Mouse (Mus musculus) thymus, adult 18-20 months (tissue): ENCODE measurements around the gene Sh3pxd2a.

Experiments
- DNase-seq, 2 experiments: peaks; one replicate each; pipeline ENCODE4 v3.0.0; 2022; ENCODE audit warnings: mixed read lengths in 2 of 2

Gene Sh3pxd2a

GRCm38 (mm10) chr19:47306128-47306916 lies 157.9 kb downstream of the Sh3pxd2a start:
- no peak for DNase-seq

GRCm38 (mm10) chr19:47305401-47305800 lies 158.8 kb downstream of the Sh3pxd2a start:
- DNase-seq: no peak

DNA sequence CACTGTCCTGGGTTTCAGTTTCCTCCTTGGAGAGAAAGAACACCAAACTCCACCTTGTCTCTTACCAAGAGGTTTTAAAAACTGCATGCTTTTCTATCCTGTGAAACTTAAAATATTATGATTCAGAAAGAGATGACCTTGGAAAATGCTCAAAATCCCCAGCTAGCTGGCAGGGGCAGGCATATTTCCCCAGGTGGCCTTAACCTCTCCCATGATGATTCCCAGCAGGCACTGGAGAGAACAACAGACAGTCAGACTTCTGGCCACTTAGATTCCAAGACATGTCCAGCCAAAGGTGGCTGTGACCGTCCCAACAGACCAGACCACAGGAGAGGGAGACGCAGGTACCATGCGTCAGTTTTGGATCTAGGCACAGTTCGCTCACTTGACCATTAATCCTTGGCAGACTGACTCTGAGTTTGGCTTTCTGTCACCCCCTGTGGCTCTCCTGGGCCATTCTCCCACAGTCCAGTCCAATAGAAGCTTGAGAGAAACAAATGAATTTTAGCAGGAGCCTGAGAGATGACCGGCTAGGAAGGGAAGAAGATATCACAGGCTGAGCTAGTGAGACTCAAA lies 159.9 kb downstream of the Sh3pxd2a start:
- no peak for DNase-seq

DNA sequence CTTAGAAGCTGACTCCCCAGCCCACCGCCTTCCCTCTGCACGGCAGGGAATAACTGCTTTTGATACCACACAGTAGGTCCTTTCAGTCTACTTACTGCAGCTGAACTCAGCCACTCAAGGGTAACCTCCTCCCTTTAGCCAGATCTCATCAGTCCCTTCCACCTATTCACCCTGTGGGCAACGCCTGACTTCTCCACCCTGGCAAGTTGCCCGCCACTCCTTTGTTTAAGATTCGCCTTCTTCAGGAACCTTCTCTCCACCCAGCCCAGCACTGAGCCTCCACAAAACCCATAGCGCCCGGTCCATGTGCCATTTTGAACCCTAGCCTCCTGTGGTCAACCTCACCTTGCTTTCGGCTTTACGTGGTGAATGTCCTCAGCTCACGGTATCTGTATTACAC lies 161.1 kb downstream of the Sh3pxd2a start:
- no peak for DNase-seq

- DNase-seq: no peak
Observed at GRCm38 (mm10) chr19:47302191-47302852, 161.9 kb downstream of the Sh3pxd2a start.

DNA sequence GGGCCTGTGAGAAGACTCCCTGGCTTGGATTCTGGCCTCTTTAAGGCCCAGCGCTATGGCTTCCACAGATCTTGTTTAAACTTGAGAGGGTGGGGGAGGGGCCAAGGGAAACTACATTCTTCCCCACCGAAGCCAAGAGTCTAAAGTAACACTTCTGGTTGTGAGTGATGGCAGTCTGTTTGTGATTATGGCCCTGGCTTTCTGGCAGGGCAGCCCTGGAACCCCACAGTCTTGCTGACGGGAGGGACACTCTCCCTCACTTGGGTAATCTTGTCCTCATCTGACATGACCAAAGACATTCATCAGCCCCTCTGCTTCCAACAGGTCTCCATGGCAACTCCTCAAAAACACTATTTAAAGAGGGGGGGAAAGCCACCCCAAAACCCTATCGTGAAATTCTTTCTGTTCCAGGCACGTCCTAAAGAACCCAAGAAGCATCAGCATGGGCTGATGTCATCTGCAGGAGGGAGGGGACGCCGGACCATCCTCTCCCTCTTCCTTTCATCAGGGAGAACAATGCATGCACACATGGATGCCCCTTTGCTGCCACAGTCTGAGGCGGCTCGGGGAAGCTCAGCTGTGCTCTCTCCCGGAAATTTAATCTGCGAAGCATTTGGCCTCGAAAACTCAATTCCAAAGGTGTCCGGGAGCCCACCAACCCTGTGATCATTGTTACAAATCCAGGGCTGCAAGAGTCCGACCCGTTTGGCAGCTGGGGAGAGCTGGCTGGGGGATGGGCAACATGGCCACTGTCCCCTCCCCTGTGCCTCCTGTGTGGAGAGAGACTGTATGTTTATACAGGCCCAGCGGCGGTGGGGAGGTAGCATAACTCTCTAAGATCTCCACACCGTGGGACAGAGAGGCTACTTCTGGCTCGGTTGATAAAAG lies 162.7 kb downstream of the Sh3pxd2a start:
- no peak for DNase-seq

DNA sequence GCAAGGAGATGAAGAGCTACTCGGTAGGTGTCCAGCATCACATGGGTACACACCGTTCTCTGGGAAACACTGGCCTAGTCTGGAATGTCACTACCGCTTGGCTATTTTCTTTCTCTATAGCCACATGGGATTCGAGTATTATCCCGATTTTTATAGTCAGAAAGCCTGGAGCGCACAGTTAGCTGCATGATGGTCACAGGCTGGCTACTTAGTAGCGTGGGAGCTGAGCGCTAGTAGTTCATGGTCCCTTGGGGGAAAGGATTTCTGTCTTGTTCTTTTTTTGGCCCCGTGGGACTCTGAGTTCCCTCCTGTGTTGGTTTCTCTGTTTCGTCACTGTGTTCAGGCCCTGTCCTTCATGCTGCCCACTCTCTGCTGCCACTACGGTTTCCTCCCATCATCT lies 166.1 kb downstream of the Sh3pxd2a start:
- no peak for DNase-seq

- no peak for DNase-seq
Observed at GRCm38 (mm10) chr19:47292451-47292951, 171.7 kb downstream of the Sh3pxd2a start.

GRCm38 (mm10) chr19:47291307-47292080 lies 172.7 kb downstream of the Sh3pxd2a start:
- no peak for DNase-seq

DNA sequence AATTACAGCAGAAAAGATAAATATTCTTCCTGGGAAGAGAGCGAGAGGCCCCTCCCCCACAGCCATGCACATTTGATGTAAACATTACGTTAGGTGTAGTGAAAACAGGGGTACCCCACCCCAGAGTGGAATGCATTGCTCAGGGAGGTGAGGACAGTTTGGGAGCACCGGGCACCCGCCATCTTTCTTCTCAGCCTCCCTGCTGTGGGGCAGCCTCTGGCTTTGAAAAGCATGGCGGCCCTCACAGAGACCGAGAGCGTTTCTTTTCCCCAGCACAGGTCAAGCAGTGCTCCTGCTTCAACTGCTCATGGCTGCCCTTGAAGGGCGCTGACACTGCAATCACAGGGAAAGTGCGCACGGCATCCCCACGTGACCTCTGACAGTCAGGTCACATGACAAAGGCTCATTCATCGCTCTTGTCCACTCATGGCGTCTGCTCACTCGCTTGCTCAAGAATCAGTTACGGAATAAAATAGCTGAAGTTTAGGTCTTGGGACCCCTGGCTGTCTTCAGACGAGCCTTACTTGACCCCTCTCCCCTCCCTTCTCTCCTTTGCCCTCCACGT lies 177.2 kb downstream of the Sh3pxd2a start:
- DNase-seq: no peak

DNA sequence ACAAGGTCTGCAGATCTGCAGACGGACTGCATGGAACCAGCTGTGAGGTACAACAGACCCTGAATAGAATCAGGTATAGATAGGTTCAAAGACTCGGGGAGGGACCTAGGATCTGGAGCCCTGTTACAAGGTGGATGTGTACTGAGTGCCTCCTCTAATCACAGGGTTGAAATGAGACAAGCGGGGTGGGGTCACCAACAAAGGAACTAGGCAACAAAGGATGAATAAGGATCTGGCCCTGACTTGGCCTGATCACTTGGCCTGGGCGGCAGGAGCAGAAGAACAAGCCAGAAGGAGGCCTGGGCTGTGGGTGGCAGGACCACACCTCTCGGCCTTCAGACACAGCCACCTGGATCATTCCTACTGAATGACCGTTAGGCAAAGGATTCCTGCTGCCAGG lies 178.6 kb downstream of the Sh3pxd2a start:
- DNase-seq: no peak

- DNase-seq: no peak
Observed at GRCm38 (mm10) chr19:47282688-47283215, 181.4 kb downstream of the Sh3pxd2a start.

- DNase-seq: no peak
Observed at GRCm38 (mm10) chr19:47282050-47282454, 182.1 kb downstream of the Sh3pxd2a start.

- DNase-seq: no peak
Observed at GRCm38 (mm10) chr19:47280894-47281293, 183.3 kb downstream of the Sh3pxd2a start.

DNA sequence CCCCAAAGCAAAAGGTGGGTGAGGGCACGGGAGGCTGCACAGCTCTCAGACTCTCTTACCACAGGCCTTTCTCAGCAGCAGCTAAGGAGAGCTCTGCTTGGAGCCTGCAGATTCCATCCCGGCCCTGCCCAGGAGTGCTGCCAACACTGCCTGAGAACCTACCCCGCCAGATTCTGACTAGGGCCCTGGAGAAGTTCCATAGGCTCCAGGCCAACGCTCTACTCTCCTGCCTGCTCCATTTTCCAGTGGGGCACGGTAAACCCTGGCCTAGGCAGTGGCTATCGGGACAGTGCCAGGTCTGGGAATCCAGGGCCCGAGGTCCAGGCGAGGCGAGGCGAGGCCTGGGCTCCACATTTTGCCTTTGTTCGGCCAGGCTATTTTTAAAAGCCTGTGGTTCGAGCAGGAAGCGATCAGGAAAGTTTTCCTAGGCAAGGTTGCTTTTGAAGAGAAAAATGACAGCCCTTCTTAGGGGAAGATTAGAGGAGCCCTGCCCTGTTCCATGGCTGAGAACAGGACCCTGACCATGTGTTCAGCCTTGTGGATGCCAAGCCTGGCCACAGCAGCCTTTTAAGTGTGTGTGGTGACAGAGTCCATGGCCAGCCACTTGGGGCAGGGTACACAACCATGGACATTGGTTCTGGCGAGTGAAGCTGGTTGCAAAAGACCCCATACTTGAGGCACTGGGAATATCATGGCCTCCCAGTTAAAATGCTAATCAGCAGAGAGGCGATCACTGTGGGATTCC lies 184.2 kb downstream of the Sh3pxd2a start:
- DNase-seq: no peak

- DNase-seq: no peak
Observed at GRCm38 (mm10) chr19:47279372-47279771, 184.8 kb downstream of the Sh3pxd2a start.

DNA sequence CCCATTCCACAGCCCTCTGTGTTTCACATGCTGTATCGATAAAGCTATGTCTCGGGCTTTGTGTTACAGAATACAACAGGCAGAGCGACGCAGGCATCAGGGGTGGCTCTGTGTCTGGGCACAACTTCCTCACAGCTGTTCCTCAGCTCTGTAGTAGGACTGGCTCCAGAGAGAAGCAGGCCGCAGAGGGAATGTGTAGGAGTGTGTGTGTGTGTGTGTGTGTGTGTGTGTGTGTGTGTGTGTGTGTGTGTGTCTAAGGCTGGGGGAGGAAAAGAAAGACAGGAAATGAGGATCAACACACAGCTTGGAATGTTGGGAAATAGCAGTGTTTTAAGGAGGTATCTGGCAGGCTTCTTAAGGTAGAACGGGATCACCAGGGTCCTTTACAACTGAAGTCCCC lies 187.5 kb downstream of the Sh3pxd2a start:
- no peak for DNase-seq

DNA sequence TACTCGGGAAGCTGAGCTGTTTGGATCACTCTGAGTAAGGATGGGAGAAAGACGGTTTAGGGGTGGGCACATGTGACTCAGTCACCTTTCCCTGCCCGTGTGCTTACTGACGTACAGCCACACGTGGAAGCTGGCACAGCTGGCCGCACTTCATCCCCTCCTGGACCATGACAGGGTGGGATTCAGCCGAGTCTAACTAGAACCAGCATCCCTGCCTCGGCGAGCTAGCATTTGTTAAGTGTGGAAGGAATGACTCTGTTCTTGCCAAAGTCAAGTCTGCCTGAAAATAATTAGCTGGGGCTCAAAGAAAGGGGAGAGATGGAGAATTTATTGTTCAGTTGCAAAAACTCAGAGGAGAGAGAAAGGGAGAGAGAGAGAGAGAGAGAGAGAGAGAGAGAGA lies 193.7 kb downstream of the Sh3pxd2a start:
- no peak for DNase-seq

DNA sequence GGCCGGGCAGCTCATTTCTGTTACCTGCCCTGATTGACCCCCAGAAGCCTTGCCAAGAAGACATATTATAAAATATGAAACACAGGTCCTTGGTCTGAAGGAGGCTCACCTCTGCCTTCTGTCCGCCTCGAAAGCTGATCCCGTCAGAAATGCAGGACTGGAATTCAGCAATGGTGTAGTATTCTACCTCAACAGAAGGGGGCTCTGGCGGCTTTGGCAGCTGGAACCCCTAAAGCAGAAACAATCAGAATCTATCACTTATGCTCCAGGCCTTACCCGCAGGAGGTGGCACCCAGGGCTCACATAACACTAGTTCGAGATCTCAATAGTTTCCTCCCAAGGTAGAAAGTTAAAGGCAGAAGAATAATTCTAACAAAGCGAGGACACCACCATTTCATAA lies 194.5 kb downstream of the Sh3pxd2a start:
- DNase-seq: no peak

GRCm38 (mm10) chr19:47267066-47267465 lies 197.1 kb downstream of the Sh3pxd2a start:
- DNase-seq: no peak
